Mouse (Mus musculus) gastrocnemius, postnatal 25 days (tissue): ENCODE measurements around the gene Plod3. TPM values are rescaled to one million over a fixed set of nuclear protein-coding genes. Genes with fewer than 3 reads are reported as not detected.
"Not testable (repeated sequence)": the region's sequence is repeated elsewhere in the genome, so short reads cannot be mapped to it uniquely, and the experiment has no call there.

Experiments used
- DNase-seq: peaks from one replicate; pipeline ENCODE4 v3.0.0; 2022
- long read RNA-seq, 2 experiments: library from polyadenylated mRNA; stranded (forward); transcript quantifications; one replicate each; pipeline ENCODE4 v2.0.0; 2021
- total RNA-seq, 2 experiments: library from RNA; stranded (reverse); gene quantifications; 1 replicate in 1 of 2; 2 replicates in 1 of 2; pipeline ENCODE4 v1.2.3; 2021

Plod3 gene
- total RNA-seq, result 10 to 100 TPM; 20.9 to 23.6 TPM
- long read RNA-seq, experiment 1, partial matches to known transcripts, result 7 of 12 reads
- long read RNA-seq, experiment 1, other reads (novel, unspliced or antisense), result 1 of 12 reads
- long read RNA-seq, experiment 2, transcript Plod3-201 (19 exons, 3,280 nt), result major isoform, 14 of 20 reads
- long read RNA-seq, experiment 2, partial matches to known transcripts, result 5 of 20 reads
- long read RNA-seq, experiment 2, other reads (novel, unspliced or antisense), result 1 of 20 reads

GRCm38 (mm10) chr5:136986695-136987137, at the start of gene Plod3:
Plod3 (plus strand) TSS chr5:136987019.
- peak; percentile 94 for DNase-seq

- no peak for DNase-seq
These were observed 49.2 kb upstream of the Plod3 start for GRCm38 (mm10) chr5:136937621-136938020.

- DNase-seq, result no peak
These were observed 47.5 kb upstream of the Plod3 start for GRCm38 (mm10) chr5:136939284-136939683.

GRCm38 (mm10) chr5:136940029-136940428, 46.8 kb upstream of the Plod3 start:
- DNase-seq, result not testable (repeated sequence)

GRCm38 (mm10) chr5:136940845-136941560, 45.8 kb upstream of the Plod3 start:
- no peak for DNase-seq

GRCm38 (mm10) chr5:136942781-136943180, 44.0 kb upstream of the Plod3 start:
- no peak for DNase-seq

- no peak for DNase-seq
These were observed 43.4 kb upstream of the Plod3 start for GRCm38 (mm10) chr5:136943382-136943781.

GRCm38 (mm10) chr5:136945084-136945483, 41.7 kb upstream of the Plod3 start:
- no peak for DNase-seq

GRCm38 (mm10) chr5:136947874-136948273, 38.9 kb upstream of the Plod3 start:
- no peak for DNase-seq

- not testable (repeated sequence) for DNase-seq
These were observed 37.1 kb upstream of the Plod3 start for GRCm38 (mm10) chr5:136949551-136950336.

GRCm38 (mm10) chr5:136950521-136950920, 36.3 kb upstream of the Plod3 start:
- no peak for DNase-seq

GRCm38 (mm10) chr5:136952153-136952552, 34.7 kb upstream of the Plod3 start:
- DNase-seq, result no peak

GRCm38 (mm10) chr5:136953015-136953414, 33.8 kb upstream of the Plod3 start, which contains the start of gene Fis1:
Fis1 (plus strand) TSS chr5:136953275.
- DNase-seq, result peak; percentile 97

GRCm38 (mm10) chr5:136953440-136953951, 33.3 kb upstream of the Plod3 start:
- DNase-seq, result peak; percentile 46

- no peak for DNase-seq
These were observed 31.2 kb upstream of the Plod3 start for GRCm38 (mm10) chr5:136955622-136956021.

GRCm38 (mm10) chr5:136957250-136957649, 29.6 kb upstream of the Plod3 start:
- DNase-seq, result no peak

GRCm38 (mm10) chr5:136958991-136959605, 27.7 kb upstream of the Plod3 start:
- no peak for DNase-seq

- DNase-seq, result no peak
These were observed 26.8 kb upstream of the Plod3 start for GRCm38 (mm10) chr5:136960053-136960452.

GRCm38 (mm10) chr5:136961334-136961982, 25.4 kb upstream of the Plod3 start:
- DNase-seq, result no peak

GRCm38 (mm10) chr5:136961983-136962461, 24.8 kb upstream of the Plod3 start:
- DNase-seq, result peak; percentile 88

- DNase-seq, result peak; percentile 72
These were observed 24.3 kb upstream of the Plod3 start for GRCm38 (mm10) chr5:136962501-136962900.
